Mouse (Mus musculus): ENCODE measurements at regions not wholly inside any gene's neighbourhood (a gene's known extent, or its start where the extent isn't known, plus 50 kb on each side); places are given as distances from the start of the nearest gene placed in this dataset.

- Histone ChIP-seq H3K36me3 (ENCODE audit: control insufficient read depth in 1 of 2, insufficient read depth in 2 of 2, low read length in 2 of 2) (peaks cover 0 to 1% of the 10 kb centered on the region in 2 experiments; a peak in 2 of 4 replicates), H3K27me3 (ENCODE audit: control insufficient read depth in 1 of 2, insufficient read depth in 2 of 2, low read length in 2 of 2) (no peaks in the 10 kb centered on the region; a peak in 1 of 4 replicates), H3K9me3 (replicated peaks; ENCODE audit: insufficient read depth, low read length) (no peaks in the 10 kb centered on the region), H3K27ac (ENCODE audit: control insufficient read depth, low read depth, low read length) (no peak overlapping the region), H3K4me3 (ENCODE audit: control insufficient read depth in 1 of 2, insufficient read depth in 1 of 2, low read depth in 2 of 2, low read length in 2 of 2) (no peak overlapping the region), H3K4me1 (ENCODE audit: control insufficient read depth in 1 of 2, insufficient read depth in 2 of 2, low read length in 2 of 2) (peaks cover 0 to 6% of the 10 kb centered on the region in 2 experiments; a peak in 1 of 4 replicates), H3K79me2 (ENCODE audit: control insufficient read depth, insufficient read depth, low read length, poor library complexity) (no peaks in the 10 kb centered on the region), H3K9ac (ENCODE audit: control insufficient read depth, low read depth, low read length, poor library complexity, severe bottlenecking) (no peak overlapping the region)
- TF ChIP-seq MAZ (IDR thresholded peaks at IDR 0.05; ENCODE audit: low read depth, low read length) (no peak), NELFE (IDR thresholded peaks at IDR 0.05; ENCODE audit: low read depth, low read length) (no peak), USF1 (IDR thresholded peaks at IDR 0.05; ENCODE audit: low read depth, low read length) (no peak), ZC3H11A (IDR thresholded peaks at IDR 0.05; ENCODE audit: low read depth, low read length) (no peak), MXI1 (IDR thresholded peaks at IDR 0.05; ENCODE audit: low read depth, low read length) (no peak), MEF2A (IDR thresholded peaks at IDR 0.05; ENCODE audit: extremely low read depth, insufficient replicate concordance, low read depth, low read length, poor library complexity, severe bottlenecking) (no peak), POLR2AphosphoS2 (IDR thresholded peaks at IDR 0.05; ENCODE audit: low read length) (no peak)
- DNase-seq (ENCODE audit: low read depth, low spot score), result no peak
Observed at GRCm38 (mm10) chr1:64298188-64298587, 176.1 kb upstream of the Klf7 start.

- Histone ChIP-seq H3K9ac (ENCODE audit: control insufficient read depth, low read depth, low read length, poor library complexity, severe bottlenecking) (no peak overlapping the region), H3K36me3 (ENCODE audit: control insufficient read depth in 1 of 2, insufficient read depth in 2 of 2, low read length in 2 of 2) (no peaks in the 10 kb centered on the region; a peak in 1 of 4 replicates), H3K9me3 (replicated peaks; ENCODE audit: insufficient read depth, low read length) (no peaks in the 10 kb centered on the region), H3K27ac (ENCODE audit: control insufficient read depth, low read depth, low read length) (no peak overlapping the region), H3K4me3 (ENCODE audit: control insufficient read depth in 1 of 2, insufficient read depth in 1 of 2, low read depth in 2 of 2, low read length in 2 of 2) (no peak overlapping the region), H3K79me2 (ENCODE audit: control insufficient read depth, insufficient read depth, low read length, poor library complexity) (no peaks in the 10 kb centered on the region), H3K4me1 (ENCODE audit: control insufficient read depth in 1 of 2, insufficient read depth in 2 of 2, low read length in 2 of 2) (peaks cover 0 to 3% of the 10 kb centered on the region in 2 experiments; a peak in 1 of 4 replicates), H3K27me3 (ENCODE audit: control insufficient read depth in 1 of 2, insufficient read depth in 2 of 2, low read length in 2 of 2) (no peaks in the 10 kb centered on the region; a peak in 1 of 4 replicates)
- DNase-seq (ENCODE audit: low read depth, low spot score), result no peak
- TF ChIP-seq ZKSCAN1 (IDR thresholded peaks at IDR 0.05; ENCODE audit: low read depth, low read length), result no peak
- no peak for TF ChIP-seq GATA1 (IDR thresholded peaks at IDR 0.05; ENCODE audit: low read depth, low read length)
- TF ChIP-seq TCF12 (IDR thresholded peaks at IDR 0.05; ENCODE audit: low read depth, low read length), result no peak
- TF ChIP-seq E2F4 (IDR thresholded peaks at IDR 0.05; ENCODE audit: borderline replicate concordance, low read depth, low read length), result no peak
- TF ChIP-seq KAT2A (conservative IDR thresholded peaks at IDR 0.05; ENCODE audit: low read depth, low read length), result no peak
- TF ChIP-seq POLR2AphosphoS2 (IDR thresholded peaks at IDR 0.05; ENCODE audit: low read length), result no peak
- no peak for TF ChIP-seq MAX (IDR thresholded peaks at IDR 0.05; ENCODE audit: low read length)
- TF ChIP-seq USF1 (IDR thresholded peaks at IDR 0.05; ENCODE audit: low read depth, low read length), result no peak
- TF ChIP-seq TAL1 (IDR thresholded peaks at IDR 0.05; ENCODE audit: low read length), result no peak
- no peak for TF ChIP-seq CTCF (IDR thresholded peaks at IDR 0.05 in 2 of 3, conservative IDR thresholded peaks at IDR 0.05 in 1 of 3; ENCODE audit: control insufficient read depth in 1 of 3, insufficient read depth in 1 of 3, low read depth in 2 of 3, low read length in 3 of 3, poor library complexity in 1 of 3, severe bottlenecking in 1 of 3)
- TF ChIP-seq ZC3H11A (IDR thresholded peaks at IDR 0.05; ENCODE audit: low read depth, low read length), result no peak
- no peak for TF ChIP-seq BHLHE40 (IDR thresholded peaks at IDR 0.05; ENCODE audit: borderline replicate concordance, low read depth, low read length)
- no peak for TF ChIP-seq MYC (IDR thresholded peaks at IDR 0.05; ENCODE audit: low read depth, low read length)
- TF ChIP-seq UBTF (IDR thresholded peaks at IDR 0.05; ENCODE audit: borderline replicate concordance, insufficient read depth, low read depth, low read length), result no peak
- no peak for TF ChIP-seq CHD1 (IDR thresholded peaks at IDR 0.05; ENCODE audit: low read depth, low read length)
Observed at GRCm38 (mm10) chr1:64297343-64297742, 175.3 kb upstream of the Klf7 start.
